Mouse (Mus musculus): Measurements from ENCODE around the gene Tnf. TPM values are rescaled to one million over a fixed set of nuclear protein-coding genes. Genes with fewer than 3 reads are reported as not detected.
A peak's percentile ranks its signal among the peaks of the same experiment; 100 is the strongest.

The Tnf gene
- polyA plus RNA-seq, 1 experiment from 2014 or later = 0.12 TPM

DNA sequence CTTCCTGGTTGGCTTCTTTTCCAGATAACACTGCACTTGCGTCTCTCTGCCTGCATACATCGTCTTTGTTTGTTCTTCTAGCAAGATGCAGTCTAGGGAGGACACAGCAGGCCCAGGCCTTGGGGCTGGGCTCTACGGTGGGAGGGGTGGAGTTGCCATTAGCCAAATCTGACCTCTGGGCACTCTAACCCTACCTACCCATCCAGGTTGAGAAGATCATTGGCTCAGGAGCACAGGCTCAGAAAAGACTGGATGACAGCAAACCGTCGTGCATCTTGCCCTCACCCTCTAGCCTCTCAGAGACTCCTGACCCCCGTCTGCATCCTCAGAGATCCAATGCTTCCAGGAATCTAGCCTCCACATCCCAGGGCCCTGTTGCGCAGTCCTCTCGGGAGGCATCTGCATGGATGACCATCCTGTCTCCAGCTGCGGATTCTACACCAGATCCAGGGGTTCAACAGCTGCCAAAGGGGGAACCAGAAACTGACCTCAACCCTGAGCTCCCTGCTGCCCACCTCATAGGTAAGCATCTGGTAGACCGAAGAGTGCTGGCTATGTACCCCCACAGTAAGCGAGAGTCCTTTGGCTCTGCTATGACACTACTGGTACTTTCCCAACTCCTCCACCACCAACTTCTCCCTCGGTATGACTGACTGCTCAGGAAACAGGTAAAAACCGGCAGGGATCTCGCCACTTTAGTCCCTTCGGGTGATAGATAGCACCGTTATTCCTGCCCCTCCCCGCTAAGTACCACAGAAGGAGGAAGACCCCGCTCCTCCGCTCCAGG, 6.8 kb downstream of the Tnf start:
- Histone ChIP-seq H3K36me3 (no peaks in the 10 kb centered on the region), H3K9me3 (replicated peaks) (no peaks in the 10 kb centered on the region), H3K4me3 (replicated peaks) (peak overlapping the region; percentile 49), H3K27me3 (peaks cover 57% of the 10 kb centered on the region), H3K9ac (peak overlapping the region; percentile 37; the same call in 1 of the 2 replicates), H3K27ac (no peak overlapping the region), H3K4me1 (peaks cover 22% of the 10 kb centered on the region), H3K4me2 (peak overlapping the region; percentile 83)
- 43% methylated on average over 19 of the region's 19 CpGs for WGBS
- ATAC-seq (replicated peaks; ENCODE audit: low FRiP score) = peak; percentile 53

DNA sequence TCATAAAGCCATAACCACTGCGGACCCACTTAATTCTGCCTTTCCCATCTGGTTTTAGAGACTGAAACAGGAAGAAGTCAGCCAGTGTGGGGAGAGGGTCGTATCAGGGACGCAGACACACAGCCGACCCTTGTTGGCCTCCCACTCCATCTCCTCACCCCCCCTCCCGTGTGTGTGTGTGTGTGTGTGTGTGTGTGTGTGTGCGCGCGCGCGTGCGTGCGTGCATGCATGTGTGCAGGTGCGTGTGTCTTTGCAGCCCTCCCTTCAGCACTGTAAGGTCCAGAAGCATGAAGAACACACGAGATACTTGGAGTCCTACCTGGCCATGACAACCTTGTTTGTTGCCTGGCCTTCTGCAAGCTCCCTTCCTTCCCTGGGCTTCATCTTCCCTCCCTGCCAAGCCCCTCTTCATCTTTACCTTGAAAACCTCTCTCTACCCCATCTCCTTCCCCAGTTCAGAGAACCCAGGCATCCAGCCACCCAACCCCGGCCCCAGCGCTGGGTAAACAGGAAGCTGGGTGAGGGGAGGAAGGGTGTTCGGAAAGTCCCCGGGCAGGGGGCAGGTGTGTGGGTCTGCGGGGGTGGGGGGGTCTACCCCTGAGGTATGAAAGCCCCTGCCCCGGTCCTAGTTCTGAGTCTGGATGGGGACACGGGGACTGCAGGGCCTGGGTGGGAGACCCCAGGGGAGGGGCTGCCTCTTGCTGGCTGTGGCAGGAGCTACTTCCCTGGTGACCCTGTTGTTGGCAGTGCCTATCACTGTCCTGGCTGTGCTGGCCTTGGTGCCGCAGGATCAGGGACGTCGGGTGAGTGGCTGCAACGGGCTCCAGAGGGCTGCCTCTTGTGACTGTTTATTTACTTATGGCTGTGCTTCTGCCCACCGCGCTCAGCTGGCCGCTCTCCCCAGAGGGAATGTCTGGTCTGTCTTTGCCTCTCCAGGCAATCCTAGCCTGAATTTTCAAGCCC, 7.6 kb downstream of the Tnf start, which contains the start of gene Ltb:
Gene Ltb, plus strand, starts transcription at position 559 of the 963 bp plus-strand sequence.
- peaks cover 50% of the 10 kb centered on the region for H3K27me3 ChIP-seq
- 59% methylated on average over 28 of the region's 28 CpGs for WGBS
- no peak within 1 kb of the TSS for H3K9ac ChIP-seq
- peak within 1 kb of the TSS; percentile 49 for H3K4me3 ChIP-seq (replicated peaks)
- H3K36me3 ChIP-seq = no peaks in the 10 kb centered on the region
- no peak within 1 kb of the TSS for H3K27ac ChIP-seq
- peak within 1 kb of the TSS; percentile 83 for H3K4me2 ChIP-seq
- no peak for ATAC-seq (replicated peaks; ENCODE audit: low FRiP score)
- no peaks in the 10 kb centered on the region for H3K9me3 ChIP-seq (replicated peaks)
- H3K4me1 ChIP-seq = peaks cover 22% of the 10 kb centered on the region

DNA sequence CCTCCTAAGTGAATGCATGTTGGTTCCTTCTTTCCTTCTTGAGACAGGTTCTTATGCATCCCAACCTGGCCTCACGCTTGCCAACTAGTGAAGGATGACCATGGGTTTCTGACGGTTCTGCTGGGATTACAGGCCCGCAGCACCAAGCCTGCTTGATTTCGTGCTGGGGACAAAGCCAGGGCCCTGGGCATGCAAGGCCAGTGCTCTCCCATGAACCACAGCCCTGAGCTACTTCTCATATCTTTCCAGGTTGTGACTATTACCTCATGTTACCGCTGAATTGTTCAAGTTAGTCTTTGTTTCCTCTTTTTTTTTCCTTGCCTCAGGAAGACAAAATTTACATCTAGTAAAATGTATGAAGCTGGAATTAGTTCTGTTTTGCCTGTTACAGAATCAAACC, 8.9 kb downstream of the Tnf start:
- H3K4me3 ChIP-seq (replicated peaks) = no peak overlapping the region
- peaks cover 22% of the 10 kb centered on the region for H3K4me1 ChIP-seq
- H3K27me3 ChIP-seq = peaks cover 42% of the 10 kb centered on the region
- WGBS = 85% methylated on average over 5 of the region's 5 CpGs
- no peaks in the 10 kb centered on the region for H3K36me3 ChIP-seq
- H3K4me2 ChIP-seq = no peak overlapping the region
- no peak overlapping the region for H3K27ac ChIP-seq
- H3K9ac ChIP-seq = no peak overlapping the region
- ATAC-seq (replicated peaks; ENCODE audit: low FRiP score) = no peak
- no peaks in the 10 kb centered on the region for H3K9me3 ChIP-seq (replicated peaks)

DNA sequence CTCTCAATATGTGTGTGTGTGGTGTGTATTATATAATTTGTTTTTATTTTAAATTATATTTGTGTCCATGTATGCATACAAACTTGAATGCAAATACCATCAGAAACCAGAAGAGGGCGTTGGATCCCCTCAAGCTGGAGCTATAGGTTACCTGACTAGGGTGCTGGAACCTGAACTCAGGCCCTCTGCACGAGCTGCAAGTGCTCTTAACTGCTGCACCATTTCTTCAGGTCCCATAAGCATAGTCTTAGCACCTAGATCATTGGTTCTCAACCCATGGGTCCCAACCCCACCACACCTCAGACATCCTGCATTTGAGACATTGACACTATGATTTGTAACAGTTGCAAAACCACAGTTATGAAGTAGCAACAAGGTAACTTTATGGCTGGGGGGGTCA, 10.1 kb downstream of the Tnf start:
- H3K4me2 ChIP-seq = no peak overlapping the region
- peaks cover 36% of the 10 kb centered on the region for H3K27me3 ChIP-seq
- WGBS = 70% methylated on average over 2 of the region's 2 CpGs
- H3K4me3 ChIP-seq (replicated peaks) = no peak overlapping the region
- no peak overlapping the region for H3K9ac ChIP-seq
- peaks cover 23% of the 10 kb centered on the region for H3K4me1 ChIP-seq
- H3K9me3 ChIP-seq (replicated peaks) = no peaks in the 10 kb centered on the region
- no peak for ATAC-seq (replicated peaks; ENCODE audit: low FRiP score)
- no peak overlapping the region for H3K27ac ChIP-seq
- no peaks in the 10 kb centered on the region for H3K36me3 ChIP-seq

DNA sequence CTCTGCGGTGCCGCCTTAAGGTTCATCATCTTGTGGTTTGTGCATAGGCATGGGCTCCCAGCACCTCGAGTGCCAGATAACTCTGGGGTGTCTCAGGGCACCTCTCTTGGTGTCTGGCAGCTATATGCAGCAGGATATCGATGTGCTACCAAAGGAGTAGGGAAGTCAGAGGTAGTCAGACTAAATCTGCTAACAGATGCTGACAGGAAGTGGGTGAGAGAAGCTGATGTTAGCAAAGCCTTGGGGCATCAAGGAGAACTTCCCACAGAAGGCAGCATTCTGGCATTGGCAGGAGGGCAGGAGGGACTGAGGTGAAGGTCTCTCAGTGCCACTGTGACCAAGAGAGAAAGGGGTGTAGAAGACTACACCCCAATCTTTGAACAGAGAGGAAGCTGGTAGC, 11.7 kb downstream of the Tnf start:
- Histone ChIP-seq H3K9me3 (replicated peaks) (no peaks in the 10 kb centered on the region), H3K27ac (no peak overlapping the region), H3K9ac (no peak overlapping the region), H3K4me1 (peaks cover 21% of the 10 kb centered on the region), H3K36me3 (no peaks in the 10 kb centered on the region), H3K4me3 (replicated peaks) (no peak overlapping the region), H3K4me2 (no peak overlapping the region), H3K27me3 (peaks cover 20% of the 10 kb centered on the region)
- WGBS = 80% methylated on average over 4 of the region's 4 CpGs
- ATAC-seq (replicated peaks; ENCODE audit: low FRiP score) = no peak

GRCm38 (mm10) chr17:35189186-35189585, 12.6 kb downstream of the Tnf start:
- peaks cover 11% of the 10 kb centered on the region for H3K27me3 ChIP-seq
- H3K9me3 ChIP-seq (replicated peaks) = no peaks in the 10 kb centered on the region
- peaks cover 13% of the 10 kb centered on the region for H3K4me1 ChIP-seq
- H3K9ac ChIP-seq = no peak overlapping the region
- ATAC-seq (replicated peaks; ENCODE audit: low FRiP score) = no peak
- H3K4me3 ChIP-seq (replicated peaks) = no peak overlapping the region
- WGBS = 52% methylated on average over 1 of the region's 1 CpGs
- H3K27ac ChIP-seq = no peak overlapping the region
- no peak overlapping the region for H3K4me2 ChIP-seq
- H3K36me3 ChIP-seq = no peaks in the 10 kb centered on the region

DNA sequence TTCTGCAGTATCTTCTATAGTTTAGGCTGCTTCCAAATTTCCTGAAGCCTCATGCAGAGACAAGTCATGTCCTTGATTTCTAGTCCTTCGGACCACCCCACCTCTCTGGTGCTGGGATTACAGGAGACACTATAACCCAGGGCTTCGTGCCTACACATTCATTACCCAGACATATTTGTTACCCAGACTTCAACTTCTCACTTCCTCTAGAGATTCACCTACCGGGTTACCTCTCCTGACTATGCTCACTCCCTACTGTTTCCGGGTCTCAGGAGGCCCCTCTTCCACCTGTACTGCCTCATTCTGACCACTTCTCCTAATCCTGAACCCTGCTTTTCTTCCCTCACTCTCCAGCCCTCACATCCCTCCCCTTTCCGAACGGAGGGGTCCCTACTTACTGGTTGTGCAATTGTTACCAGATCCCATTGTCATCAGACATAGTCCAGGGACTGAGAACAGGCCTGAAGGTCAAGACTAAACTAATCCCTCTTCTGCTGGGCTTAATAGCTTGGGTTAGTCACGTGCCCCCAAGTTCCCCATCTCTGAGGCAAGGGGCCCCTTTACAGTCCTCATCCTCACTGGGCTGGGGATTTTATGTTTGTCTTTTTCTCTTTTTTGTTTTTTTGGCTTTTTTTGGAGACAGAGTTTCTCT, 13.7 kb downstream of the Tnf start, which contains the start of gene Lst1:
Gene Lst1, minus strand, starts transcription at position 481 of the 652 bp plus-strand sequence.
- Histone ChIP-seq H3K36me3 (no peaks in the 10 kb centered on the region), H3K4me2 (no peak within 1 kb of the TSS), H3K4me3 (replicated peaks) (no peak within 1 kb of the TSS), H3K9me3 (replicated peaks) (no peaks in the 10 kb centered on the region), H3K9ac (no peak within 1 kb of the TSS), H3K27ac (no peak within 1 kb of the TSS), H3K27me3 (0 out of 2 replicates have a peak, but pooled peaks cover under 1% of the 10 kb centered on the region), H3K4me1 (peaks cover 12% of the 10 kb centered on the region)
- ATAC-seq (replicated peaks; ENCODE audit: low FRiP score) = no peak
- 78% methylated on average over 7 of the region's 7 CpGs for WGBS

GRCm38 (mm10) chr17:35187345-35187744, 14.5 kb downstream of the Tnf start:
- 63% methylated on average over 4 of the region's 4 CpGs for WGBS

DNA sequence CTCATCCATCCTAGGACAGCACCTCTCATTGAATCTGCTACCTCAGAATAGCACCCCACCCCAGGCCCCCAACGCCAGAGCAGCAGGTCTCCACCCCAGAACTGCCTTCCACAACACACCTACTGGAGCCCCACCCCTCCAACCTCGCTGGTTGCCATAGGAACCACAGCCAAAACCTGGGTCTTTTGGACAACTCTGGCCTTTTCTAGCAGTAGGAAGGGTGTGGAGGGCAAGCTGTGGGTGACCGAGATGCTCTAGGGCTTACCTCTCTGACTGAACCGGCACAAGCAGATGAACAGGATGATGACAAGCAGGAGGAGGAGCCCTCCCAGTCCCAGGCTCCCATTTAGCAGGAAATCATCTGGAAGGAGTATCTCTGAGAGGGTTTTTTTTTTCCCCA, 15.1 kb downstream of the Tnf start:
- 0% methylated on average over 4 of the region's 4 CpGs for WGBS
- Histone ChIP-seq H3K36me3 (no peaks in the 10 kb centered on the region), H3K4me2 (peak overlapping the region; percentile 59), H3K4me1 (peaks cover 12% of the 10 kb centered on the region), H3K9ac (no peak overlapping the region), H3K9me3 (replicated peaks) (no peaks in the 10 kb centered on the region), H3K4me3 (replicated peaks) (peak overlapping the region; percentile 47), H3K27ac (peak overlapping the region; percentile 87), H3K27me3 (no peaks in the 10 kb centered on the region)
- 0 out of 2 replicates have a peak, but pooled peaks have one; percentile 45 for ATAC-seq (replicated peaks; ENCODE audit: low FRiP score)

More at GRCm38 (mm10) chr17:35187345-35187744, 14.5 kb downstream of the Tnf start:
- Histone ChIP-seq H3K9ac (no peak overlapping the region), H3K4me3 (replicated peaks) (no peak overlapping the region), H3K27ac (no peak overlapping the region), H3K4me2 (no peak overlapping the region), H3K9me3 (replicated peaks) (no peaks in the 10 kb centered on the region), H3K4me1 (peaks cover 12% of the 10 kb centered on the region), H3K36me3 (no peaks in the 10 kb centered on the region), H3K27me3 (no peaks in the 10 kb centered on the region)
- no peak for ATAC-seq (replicated peaks; ENCODE audit: low FRiP score)

GRCm38 (mm10) chr17:35185639-35186611, 15.9 kb downstream of the Tnf start:
- Histone ChIP-seq H3K9me3 (replicated peaks) (no peaks in the 10 kb centered on the region), H3K9ac (peak overlapping the region; percentile 38; the same call in 1 of the 2 replicates), H3K4me2 (peak overlapping the region; percentile 59), H3K4me3 (replicated peaks) (peak overlapping the region; percentile 47), H3K27ac (peak overlapping the region; percentile 87), H3K36me3 (no peaks in the 10 kb centered on the region), H3K27me3 (no peaks in the 10 kb centered on the region), H3K4me1 (peaks cover 12% of the 10 kb centered on the region)
- peak; percentile 65; the same call in 1 of the 2 replicates for ATAC-seq (replicated peaks; ENCODE audit: low FRiP score)
- 3% methylated on average over 18 of the region's 18 CpGs for WGBS

DNA sequence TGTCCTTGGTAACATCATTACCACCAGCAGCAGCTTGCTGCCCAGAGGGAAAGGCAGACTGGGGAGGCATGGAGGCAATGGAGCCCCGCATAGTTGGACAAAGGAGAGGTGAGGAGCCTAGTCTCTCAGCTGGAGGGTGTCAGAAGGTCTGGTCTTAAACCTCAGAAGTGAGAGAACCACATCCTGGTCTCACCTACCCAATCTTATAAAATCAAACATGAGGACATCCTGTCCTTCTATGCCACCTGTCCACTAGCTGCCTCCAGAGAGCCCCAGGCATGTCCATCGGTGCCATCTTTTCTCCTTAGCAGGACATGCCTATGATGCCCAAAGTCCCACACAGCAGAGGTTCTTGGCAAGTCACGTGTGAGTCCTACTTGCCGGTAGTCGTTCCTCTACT, 21.7 kb downstream of the Tnf start:
- no peaks in the 10 kb centered on the region for H3K4me1 ChIP-seq
- H3K27ac ChIP-seq = no peak overlapping the region
- 85% methylated on average over 5 of the region's 5 CpGs for WGBS
- no peaks in the 10 kb centered on the region for H3K36me3 ChIP-seq
- H3K4me2 ChIP-seq = no peak overlapping the region
- no peak overlapping the region for H3K4me3 ChIP-seq (replicated peaks)
- no peak for ATAC-seq (replicated peaks; ENCODE audit: low FRiP score)
- no peak overlapping the region for H3K9ac ChIP-seq
- H3K27me3 ChIP-seq = no peaks in the 10 kb centered on the region
- no peaks in the 10 kb centered on the region for H3K9me3 ChIP-seq (replicated peaks)

All from kidney, embryonic 15.5 days (tissue).